Mouse (Mus musculus) Patski (cell line): ENCODE measurements around the gene Cfc1. TPM values are rescaled to one million over a fixed set of nuclear protein-coding genes. Genes with fewer than 3 reads are reported as not detected.
A peak's percentile ranks its signal among the peaks of the same experiment; 100 is the strongest.
"Not testable (repeated sequence)": the region's sequence is repeated elsewhere in the genome, so short reads cannot be mapped to it uniquely, and the experiment has no call there.

ENCODE experiments used
- ATAC-seq: fragments of 100-300 bp; one replicate; pipeline ENCODE4 v1.8.0; 2021
- CTCF ChIA-PET: fragments of 350-600 bp; sonication (Branson Sonifier 250); formaldehyde crosslinking; loops from one replicate; lab custom pipeline; 2022; ENCODE audit warnings: inconsistent platforms; lab: Charles Lee
- POLR2A ChIA-PET: fragments of 350-600 bp; sonication (Branson Sonifier 250); formaldehyde crosslinking; loops from one replicate; lab custom pipeline; 2022; ENCODE audit warnings: antibody characterized with exemption, inconsistent platforms; lab: Charles Lee
- DNase-seq: peaks from one replicate; pipeline ENCODE4 v3.0.0-alpha.2; 2011; ENCODE audit warnings: low read depth, low spot score
- H3K27me3 ChIP-seq: fragments of 371-371 bp; one replicate; pipeline ENCODE4 v1.5.1; 2021
- CTCF ChIP-seq: fragments of 100-300 bp; IDR thresholded peaks from one replicate; pipeline ENCODE4 v1.5.1; 2021
- in situ Hi-C: fragments of 300-500 bp; cut with MboI; formaldehyde crosslinking; loops from 3 replicates; pipeline ENCODE4 v1.11.1; 2018; ENCODE audit warnings: low pct_unique_long_range_greater_than_20kb, mixed read lengths
- polyA plus RNA-seq: library from polyadenylated mRNA; unstranded; gene quantifications from one replicate; pipeline ENCODE4 v1.2.3, GENCODE M21; 2021

Cfc1 gene
- polyA plus RNA-seq, result not detected

DNA sequence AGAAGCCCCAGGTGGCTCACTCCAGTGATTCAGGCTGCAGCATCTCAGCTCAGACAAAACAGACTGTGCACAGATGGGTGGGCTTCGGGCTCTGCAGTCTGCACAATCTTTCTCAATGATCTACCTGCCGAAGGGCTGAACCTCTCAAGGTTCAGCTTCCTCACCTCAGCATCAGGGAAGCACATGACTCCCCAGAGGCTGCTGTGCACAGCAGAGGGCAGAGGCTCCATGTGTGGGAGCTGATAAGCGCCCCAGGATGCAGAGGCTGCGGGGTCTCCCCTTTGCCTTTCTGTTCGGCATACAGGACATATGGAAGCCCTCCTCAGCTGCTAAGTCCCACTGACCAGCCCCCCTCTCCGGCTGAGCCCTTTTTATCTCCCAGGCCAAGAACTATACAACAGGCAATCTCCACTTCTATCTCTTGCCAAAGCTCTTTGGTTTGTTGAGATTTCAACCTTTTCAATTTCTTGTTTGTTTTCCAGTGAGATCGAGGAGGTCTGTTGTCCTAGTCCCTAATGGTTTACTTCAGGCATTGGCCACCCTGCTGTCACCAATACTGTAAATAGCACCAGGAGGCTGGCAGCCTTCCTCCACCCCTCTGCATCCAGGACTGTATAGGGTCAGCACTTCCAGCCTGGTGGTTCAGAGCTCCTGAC is at the start of gene Cfc1:
TSS of gene Cfc1 (plus strand) at position 606 of the 656 bp plus-strand sequence.
- in situ Hi-C loops, DNase-seq, POLR2A ChIA-PET, ATAC-seq, CTCF ChIA-PET: not testable (repeated sequence)
- peaks cover 33% of the 10 kb centered on the region for H3K27me3 ChIP-seq

DNA sequence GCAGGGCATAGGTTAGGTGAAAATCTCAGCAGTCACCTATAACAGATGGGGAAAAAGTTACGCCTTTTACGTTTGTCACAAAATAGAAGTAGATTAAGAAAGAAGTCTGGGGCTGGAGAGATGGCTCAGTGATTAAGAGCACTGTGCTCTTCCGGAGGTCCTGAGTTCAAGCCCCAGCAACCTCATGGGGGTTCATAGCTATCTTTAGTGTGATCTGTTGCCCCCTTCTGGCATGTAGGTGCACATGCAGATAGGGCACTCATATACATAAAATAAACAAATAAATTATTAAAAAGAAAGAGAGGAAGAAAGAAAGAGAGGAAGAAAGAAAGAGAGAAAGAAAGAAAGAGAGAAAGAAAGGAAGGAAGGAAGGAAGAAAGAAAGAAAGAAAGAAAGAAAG is 48.1 kb upstream of the Cfc1 start:
- in situ Hi-C loops, result no loop called here
- TF ChIP-seq CTCF, result peak; percentile 38
- ChIA-PET CTCF (no interaction called here), POLR2A (no interaction called here)
- no peaks in the 10 kb centered on the region for H3K27me3 ChIP-seq
- ATAC-seq (no peak), DNase-seq (no peak)

DNA sequence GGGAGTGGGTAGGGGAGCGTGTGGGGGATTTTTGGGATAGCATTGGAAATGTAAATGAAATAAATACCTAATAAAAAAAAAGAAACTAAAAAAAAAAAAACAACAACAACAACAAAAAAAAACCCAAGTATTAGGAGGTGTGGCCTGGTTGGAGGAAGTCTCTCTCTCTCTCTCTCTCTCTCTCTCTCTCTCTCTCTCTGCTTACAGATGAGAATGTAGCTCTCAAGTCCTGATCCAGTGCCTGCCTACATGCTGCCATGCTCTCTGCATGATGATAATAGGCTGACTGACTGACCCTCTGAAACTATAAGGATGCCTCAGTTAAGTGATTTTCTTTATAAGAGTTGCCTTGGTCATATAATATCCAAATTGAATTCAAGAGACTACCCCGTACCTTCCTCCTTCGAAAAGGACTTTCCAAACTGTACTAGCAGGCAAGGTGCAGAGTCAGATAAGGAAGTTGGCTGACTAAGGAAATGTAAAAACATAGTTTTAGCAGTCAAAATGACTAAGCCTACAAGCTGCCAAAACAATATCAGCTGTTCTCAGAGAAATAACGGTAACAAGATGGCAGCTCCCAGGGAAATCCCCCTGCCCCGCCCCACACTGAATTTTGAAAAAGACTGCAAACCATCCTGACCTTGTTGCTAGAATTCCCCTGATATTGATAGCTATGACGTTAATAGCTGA is 45.5 kb upstream of the Cfc1 start:
- peaks cover 7% of the 10 kb centered on the region for H3K27me3 ChIP-seq
- in situ Hi-C loops, result no loop called here
- CTCF ChIA-PET, result no interaction called here
- no peak for DNase-seq
- ATAC-seq, result no peak
- POLR2A ChIA-PET, result no interaction called here
- no peak for TF ChIP-seq CTCF

DNA sequence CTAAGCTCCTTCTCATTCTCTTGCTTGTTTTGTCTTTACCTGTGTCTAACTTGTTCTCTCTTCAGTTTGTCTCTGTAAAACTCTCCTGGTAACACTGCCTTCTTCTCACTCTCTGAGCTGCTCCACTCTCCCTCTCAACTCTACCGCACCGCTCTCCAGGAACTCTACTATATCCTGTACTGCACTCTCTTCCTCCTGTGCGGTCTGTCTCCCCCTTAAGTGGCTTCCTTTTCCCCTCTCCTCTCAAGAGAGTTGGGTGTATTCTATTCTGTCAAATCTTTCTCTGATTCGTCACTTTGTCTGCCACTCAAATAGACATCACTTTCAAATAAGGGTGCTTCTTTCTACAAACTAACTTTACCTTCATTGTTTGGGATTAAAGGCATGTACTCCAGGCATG is 44.0 kb upstream of the Cfc1 start:
- in situ Hi-C loops, result no loop called here

DNA sequence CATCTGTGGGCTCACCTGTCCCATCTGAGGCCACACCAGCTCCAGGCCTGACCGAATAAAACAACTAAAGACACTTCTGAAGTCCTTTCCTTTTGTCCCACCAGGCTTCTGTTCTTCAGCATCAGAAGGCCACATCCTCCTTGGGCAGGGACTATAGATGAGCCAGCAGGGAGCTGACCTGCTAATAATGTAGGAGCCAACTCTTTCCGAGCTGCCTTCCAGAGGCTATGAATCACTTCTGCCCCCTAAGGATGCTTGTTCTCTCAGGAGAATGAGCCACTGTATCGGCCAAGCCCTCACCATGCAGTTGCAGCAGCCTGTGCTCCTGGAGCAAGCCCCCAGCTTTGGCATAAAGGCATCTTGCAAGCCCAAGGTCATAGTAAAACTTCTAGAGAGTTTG is 32.5 kb upstream of the Cfc1 start:
- DNase-seq (no peak), ATAC-seq (no peak)
- no peak for TF ChIP-seq CTCF
- peaks cover 30% of the 10 kb centered on the region for H3K27me3 ChIP-seq
- CTCF ChIA-PET, result no interaction called here
- in situ Hi-C loops, result no loop called here
- POLR2A ChIA-PET, result no interaction called here

More for the DNA sequence above, 44.0 kb upstream of the Cfc1 start:
- TF ChIP-seq CTCF, result no peak
- CTCF ChIA-PET, result interaction anchor here (1.5 kb wide), 1 partner anchor 10 kb away, joined by 4 read pairs; no protein-coding TSS in a partner anchor
- H3K27me3 ChIP-seq, result peaks cover 12% of the 10 kb centered on the region
- POLR2A ChIA-PET, result no interaction called here
- ATAC-seq (no peak), DNase-seq (no peak)

DNA sequence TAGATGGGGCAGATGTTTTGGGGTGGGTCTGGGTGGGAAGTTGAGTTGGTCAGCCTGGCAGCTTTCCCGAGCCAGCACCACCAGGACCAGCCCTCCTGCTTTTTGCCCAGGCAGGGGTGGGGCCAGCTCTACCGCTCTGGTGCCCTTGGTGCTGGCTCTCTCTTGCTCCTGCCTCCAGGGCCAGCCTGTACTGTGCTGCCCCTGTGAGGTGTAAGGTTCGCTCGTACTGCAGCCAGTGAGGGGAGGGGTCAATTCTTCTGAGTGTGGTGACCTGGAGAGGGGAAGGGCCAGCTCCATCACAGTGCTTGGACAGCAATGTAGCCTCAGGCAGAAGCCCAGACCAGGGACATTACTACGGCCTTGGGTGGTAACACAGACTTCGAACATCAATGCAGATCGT is 30.1 kb upstream of the Cfc1 start:
- DNase-seq, result no peak
- ChIA-PET POLR2A (no interaction called here), CTCF (no interaction called here)

DNA sequence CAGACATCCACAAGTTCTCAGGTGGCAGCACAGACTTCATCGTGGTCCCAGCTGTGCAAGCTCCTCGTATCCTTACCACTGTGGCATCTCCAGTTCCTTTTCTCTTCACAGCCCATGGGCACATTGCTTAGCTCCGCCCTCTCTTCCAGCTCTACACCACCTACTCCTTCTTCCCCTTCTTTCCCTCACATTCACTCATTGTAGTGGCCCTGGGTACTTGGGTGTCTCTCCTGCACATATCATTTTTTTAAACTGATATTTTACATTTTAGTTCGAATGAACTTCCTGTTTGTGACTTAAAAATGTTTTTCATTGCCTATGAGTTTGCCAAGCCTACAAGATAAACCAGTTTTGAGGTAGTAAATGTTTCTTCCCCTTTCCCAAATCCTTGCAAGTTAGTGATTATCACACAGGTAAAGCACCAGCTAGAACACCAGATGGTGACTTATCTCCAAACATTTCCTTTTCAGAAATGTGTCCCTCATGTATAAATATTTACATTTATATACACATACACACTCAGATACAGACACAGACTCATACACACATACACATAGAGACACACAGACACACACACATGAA is 29.4 kb upstream of the Cfc1 start:
- no peak for ATAC-seq
- in situ Hi-C loops, result no loop called here
- POLR2A ChIA-PET, result no interaction called here
- no peak for TF ChIP-seq CTCF
- CTCF ChIA-PET, result no interaction called here
- peaks cover 14% of the 10 kb centered on the region for H3K27me3 ChIP-seq
- no peak for DNase-seq

More for the DNA sequence above, 30.1 kb upstream of the Cfc1 start:
- in situ Hi-C loops, result no loop called here
- no peak for TF ChIP-seq CTCF
- no peak for ATAC-seq
- H3K27me3 ChIP-seq, result peaks cover 14% of the 10 kb centered on the region

DNA sequence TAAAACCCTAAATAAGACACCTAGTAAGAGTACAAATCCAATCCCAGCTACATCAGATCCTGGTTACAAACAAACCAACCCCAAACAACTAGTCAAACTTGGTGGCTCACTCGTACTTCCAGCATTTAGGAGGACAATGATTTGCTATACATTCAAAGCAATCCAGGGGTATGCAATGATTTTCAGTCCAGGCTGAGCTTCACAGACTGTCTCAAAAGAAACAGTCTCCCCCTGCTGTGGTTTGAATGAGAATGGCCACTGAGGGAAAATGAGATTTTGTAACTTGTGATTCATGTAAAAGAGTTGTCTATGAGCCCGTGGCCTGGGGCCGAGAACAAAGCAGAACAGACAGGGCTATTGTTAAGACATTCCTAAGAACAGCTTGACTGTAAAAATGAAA is 27.5 kb upstream of the Cfc1 start:
- ChIA-PET POLR2A (no interaction called here), CTCF (no interaction called here)
- peaks cover 10% of the 10 kb centered on the region for H3K27me3 ChIP-seq
- no peak for ATAC-seq
- no peak for DNase-seq
- in situ Hi-C loops, result no loop called here
- no peak for TF ChIP-seq CTCF

DNA sequence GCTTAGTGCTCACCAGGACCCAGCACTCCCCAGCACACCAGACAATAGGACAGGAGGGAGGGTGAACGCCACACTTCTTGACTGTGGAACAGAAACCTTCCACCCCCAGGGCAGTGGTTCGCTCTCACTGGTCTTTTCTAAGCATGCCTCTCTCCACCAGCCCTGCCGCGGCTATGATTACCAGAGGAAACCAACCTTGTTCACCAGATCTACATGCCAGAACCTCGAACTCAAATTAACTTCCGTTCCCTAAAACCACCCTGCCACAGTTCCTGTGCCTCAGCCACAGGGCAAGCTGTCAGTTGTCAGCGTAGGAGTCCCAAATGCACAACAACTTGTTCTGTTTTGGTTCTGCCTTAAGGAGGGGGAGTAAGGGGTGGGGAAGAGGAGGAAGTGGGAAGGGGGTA is 24.9 kb upstream of the Cfc1 start:
- in situ Hi-C loops, result no loop called here
- ATAC-seq (no peak), DNase-seq (no peak)
- ChIA-PET CTCF (no interaction called here), POLR2A (no interaction called here)
- no peak for TF ChIP-seq CTCF
- H3K27me3 ChIP-seq, result peaks cover 8% of the 10 kb centered on the region

DNA sequence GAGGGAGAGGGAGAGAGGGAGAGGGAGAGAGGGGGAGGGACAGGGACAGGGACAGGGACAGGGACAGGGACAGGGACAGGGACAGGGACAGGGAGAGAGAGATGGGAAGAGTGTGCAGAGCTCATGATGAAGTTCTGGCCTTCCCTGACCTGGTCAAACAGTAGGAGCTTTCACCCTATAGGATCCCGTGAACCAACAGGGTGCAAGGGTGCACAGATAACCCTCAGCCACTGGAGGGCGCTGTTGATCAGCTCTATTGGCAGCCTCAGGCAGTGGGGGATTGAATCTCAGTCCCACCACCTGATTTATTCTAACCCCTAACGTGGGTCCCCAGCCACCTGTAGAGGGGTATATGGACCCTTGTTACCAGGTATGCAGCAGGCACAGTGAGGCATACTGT is 24.4 kb upstream of the Cfc1 start:
- ATAC-seq, result no peak
- in situ Hi-C loops, result no loop called here
- no peak for DNase-seq
- peak; percentile 60 for TF ChIP-seq CTCF
- ChIA-PET CTCF (no interaction called here), POLR2A (no interaction called here)
- peaks cover 3% of the 10 kb centered on the region for H3K27me3 ChIP-seq

DNA sequence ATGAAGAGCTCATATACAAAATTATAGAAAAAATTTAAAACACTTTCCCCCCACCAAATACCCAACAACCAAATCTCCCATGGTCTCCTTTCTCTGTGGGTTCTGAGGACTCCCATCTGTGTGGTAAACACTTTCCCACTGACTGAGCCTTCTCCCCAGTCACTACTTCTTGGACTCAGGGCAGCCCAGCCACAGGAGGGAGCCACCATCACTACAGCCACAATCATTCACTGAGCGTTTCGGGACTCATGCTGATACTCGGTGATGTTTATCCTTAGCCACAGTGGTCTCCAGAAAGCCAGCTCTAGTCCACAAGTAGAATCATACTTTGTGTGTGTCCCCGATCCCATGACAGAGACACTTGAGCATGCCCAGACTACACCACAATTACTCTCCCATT is 22.4 kb upstream of the Cfc1 start:
- ChIA-PET CTCF (no interaction called here), POLR2A (no interaction called here)
- in situ Hi-C loops, result no loop called here
- no peak for DNase-seq
- peaks cover 3% of the 10 kb centered on the region for H3K27me3 ChIP-seq
- TF ChIP-seq CTCF, result no peak
- ATAC-seq, result no peak
